Comparison of ENCODE assay signal across 8 mouse cellular contexts in genomic region chr11:98931513-98932292, GRCm38 (mm10). TPM values are rescaled to one million over a fixed set of nuclear protein-coding genes. Genes with fewer than 3 reads are reported as not detected.
DNase-seq lines count a peak whose midpoint lies in the region; ATAC-seq and TF ChIP-seq lines count a peak whose summit lies in the region.

No protein-coding gene starts in this region.

- peak; percentile 34; the same call in 1 of the 2 replicates for TF ChIP-seq CTCF in hindbrain, postnatal 0 days (IDR thresholded peaks at IDR 0.05; ENCODE audit: low read depth)

- H3K27ac ChIP-seq in forebrain, embryonic 10.5 days, result peak overlapping the region; percentile 73
- no peak overlapping the region for H3K27ac ChIP-seq in forebrain, embryonic 11.5 days (ENCODE audit: low read depth, low read length)
- peak overlapping the region; percentile 94 for H3K27ac ChIP-seq in embryonic facial prominence, embryonic 15.5 days (replicated peaks)
- peak overlapping the region; percentile 64; the same call in 1 of the 2 replicates for H3K27ac ChIP-seq in hindbrain, postnatal 0 days
- H3K27ac ChIP-seq in midbrain, embryonic 14.5 days (replicated peaks; ENCODE audit: low read depth, low read length), result 0 out of 2 replicates have a peak overlapping the region, but pooled peaks have one; percentile 42

- H3K4me3 ChIP-seq in forebrain, embryonic 10.5 days, result no peak overlapping the region; the same call in 1 of the 2 replicates
- H3K4me3 ChIP-seq in forebrain, embryonic 11.5 days (ENCODE audit: low read depth, low read length), result no peak overlapping the region
- no peak overlapping the region for H3K4me3 ChIP-seq in embryonic facial prominence, embryonic 15.5 days (replicated peaks)
- H3K4me3 ChIP-seq in hindbrain, postnatal 0 days (ENCODE audit: low read length), result no peak overlapping the region
- H3K4me3 ChIP-seq in midbrain, embryonic 14.5 days (replicated peaks; ENCODE audit: low read depth, low read length), result no peak overlapping the region

- peaks cover 86% of the 10 kb centered on the region for H3K4me1 ChIP-seq in forebrain, embryonic 10.5 days
- peaks cover 46% of the 10 kb centered on the region for H3K4me1 ChIP-seq in forebrain, embryonic 11.5 days (replicated peaks; ENCODE audit: control insufficient read depth, insufficient read depth, low read length)
- H3K4me1 ChIP-seq in embryonic facial prominence, embryonic 15.5 days, result peaks cover 97% of the 10 kb centered on the region
- peaks cover 50% of the 10 kb centered on the region for H3K4me1 ChIP-seq in hindbrain, postnatal 0 days (ENCODE audit: insufficient read depth, low read length)
- H3K4me1 ChIP-seq in midbrain, embryonic 14.5 days (ENCODE audit: control insufficient read depth, insufficient read depth, low read length), result peaks cover 64% of the 10 kb centered on the region

- no peak overlapping the region for H3K9ac ChIP-seq in forebrain, embryonic 11.5 days (ENCODE audit: low read length)
- no peak overlapping the region for H3K9ac ChIP-seq in embryonic facial prominence, embryonic 15.5 days
- H3K9ac ChIP-seq in hindbrain, postnatal 0 days (replicated peaks; ENCODE audit: low read length), result no peak overlapping the region
- no peak overlapping the region for H3K9ac ChIP-seq in midbrain, embryonic 14.5 days (replicated peaks; ENCODE audit: low read length)

- H3K4me2 ChIP-seq in forebrain, embryonic 11.5 days (ENCODE audit: low read depth, low read length, severe bottlenecking), result no peak overlapping the region
- H3K4me2 ChIP-seq in embryonic facial prominence, embryonic 15.5 days (replicated peaks), result peak overlapping the region; percentile 44
- H3K4me2 ChIP-seq in hindbrain, postnatal 0 days (ENCODE audit: low read depth, low read length), result no peak overlapping the region
- H3K4me2 ChIP-seq in midbrain, embryonic 14.5 days (ENCODE audit: low read length), result no peak overlapping the region

- no peak for ATAC-seq in forebrain, embryonic 11.5 days (replicated peaks; ENCODE audit: low FRiP score)
- peak; percentile 27; the same call in 1 of the 2 replicates for ATAC-seq in embryonic facial prominence, embryonic 15.5 days (ENCODE audit: insufficient number of reproducible peaks, low FRiP score, low TSS enrichment, low read depth)
- ATAC-seq in hindbrain, postnatal 0 days, result no peak
- no peak for ATAC-seq in midbrain, embryonic 14.5 days (ENCODE audit: low FRiP score, low TSS enrichment)
- ATAC-seq in monocyte, adult 5-6 weeks (replicated peaks; ENCODE audit: insufficient number of reproducible peaks, low FRiP score, low TSS enrichment, poor library complexity, severe bottlenecking), result no peak

- 46% methylated on average over 7 of the region's 7 CpGs for WGBS in forebrain, embryonic 10.5 days
- 39% methylated on average over 7 of the region's 7 CpGs for WGBS in forebrain, embryonic 11.5 days
- WGBS in embryonic facial prominence, embryonic 15.5 days, result 24% methylated on average over 7 of the region's 7 CpGs
- WGBS in hindbrain, postnatal 0 days, result 19% methylated on average over 7 of the region's 7 CpGs
- WGBS in midbrain, embryonic 14.5 days, result 33% methylated on average over 7 of the region's 7 CpGs

- DNase-seq in forebrain, embryonic 10.5 days (ENCODE audit: extremely low spot score, low spot score), result no peak
- DNase-seq in forebrain, embryonic 11.5 days (ENCODE audit: low spot score), result no peak
- peak; percentile 71 for DNase-seq in 3T3-L1 (ENCODE audit: low read depth, low spot score)
- DNase-seq in hindbrain, postnatal 0 days (ENCODE audit: low spot score), result peak; percentile 57
- DNase-seq in midbrain, embryonic 14.5 days, result peak; percentile 53
- no peak for DNase-seq in thymus, postnatal 0 days (ENCODE audit: low spot score)

- H3K36me3 ChIP-seq in forebrain, embryonic 10.5 days (replicated peaks), result peaks cover 5% of the 10 kb centered on the region
- H3K36me3 ChIP-seq in forebrain, embryonic 11.5 days (ENCODE audit: control insufficient read depth, insufficient read depth, low read length), result no peaks in the 10 kb centered on the region
- no peaks in the 10 kb centered on the region; the same call in 1 of the 2 replicates for H3K36me3 ChIP-seq in embryonic facial prominence, embryonic 15.5 days
- no peaks in the 10 kb centered on the region for H3K36me3 ChIP-seq in hindbrain, postnatal 0 days (ENCODE audit: insufficient read depth, low read length)
- no peaks in the 10 kb centered on the region for H3K36me3 ChIP-seq in midbrain, embryonic 14.5 days (ENCODE audit: control insufficient read depth, insufficient read depth, low read length)

- no peaks in the 10 kb centered on the region for H3K9me3 ChIP-seq in forebrain, embryonic 10.5 days
- H3K9me3 ChIP-seq in forebrain, embryonic 11.5 days (ENCODE audit: control insufficient read depth, low read length), result no peaks in the 10 kb centered on the region
- H3K9me3 ChIP-seq in embryonic facial prominence, embryonic 15.5 days (replicated peaks), result no peaks in the 10 kb centered on the region
- no peaks in the 10 kb centered on the region for H3K9me3 ChIP-seq in hindbrain, postnatal 0 days (ENCODE audit: low read length)
- H3K9me3 ChIP-seq in midbrain, embryonic 14.5 days (ENCODE audit: control insufficient read depth, low read length), result no peaks in the 10 kb centered on the region

- H3K27me3 ChIP-seq in forebrain, embryonic 10.5 days (ENCODE audit: poor library complexity, severe bottlenecking), result peaks cover 80% of the 10 kb centered on the region
- H3K27me3 ChIP-seq in forebrain, embryonic 11.5 days (ENCODE audit: control insufficient read depth, insufficient read depth, low read length), result peaks cover 3% of the 10 kb centered on the region; the same call in 1 of the 2 replicates
- no peaks in the 10 kb centered on the region for H3K27me3 ChIP-seq in embryonic facial prominence, embryonic 15.5 days
- no peaks in the 10 kb centered on the region for H3K27me3 ChIP-seq in hindbrain, postnatal 0 days (ENCODE audit: insufficient read depth, low read length)
- 0 out of 2 replicates have a peak, but pooled peaks cover 11% of the 10 kb centered on the region for H3K27me3 ChIP-seq in midbrain, embryonic 14.5 days (ENCODE audit: control insufficient read depth, insufficient read depth, low read length)

RNA-seq across cellular contexts. Expression of gene Rara, which starts 4.1 kb away (rescaled TPM):
- 16.9 and 19.3 TPM in 2 replicates for polyA plus RNA-seq in forebrain, embryonic 10.5 days (2016; fragmentation: Nextera tagmentation; extraction: Ambion mirVana)
- 23.3 and 25.2 TPM in 2 replicates for polyA plus RNA-seq in forebrain, embryonic 11.5 days (2014; fragmentation: Nextera tagmentation; extraction: Ambion mirVana)
- 50.0 and 53.5 TPM in 2 replicates for polyA plus RNA-seq in embryonic facial prominence, embryonic 15.5 days (2015; fragmentation: Nextera tagmentation; extraction: Ambion mirVana)
- 16.9 and 19.2 TPM in 2 replicates for total RNA-seq in hindbrain, postnatal 0 days (2014; rRNA removed)
- polyA plus RNA-seq in hindbrain, postnatal 0 days (2015; fragmentation: Nextera tagmentation; extraction: Ambion mirVana), result 8.1 and 9.5 TPM in 2 replicates
- polyA plus RNA-seq in midbrain, embryonic 14.5 days (2014; fragmentation: Nextera tagmentation; extraction: Ambion mirVana), result 8.8 and 11.0 TPM in 2 replicates
- polyA plus RNA-seq in thymus, postnatal 0 days (2015; fragmentation: Nextera tagmentation; extraction: Ambion mirVana), result 40.4 and 41.0 TPM in 2 replicates
- total RNA-seq in monocyte, adult 5-6 weeks (2017), result 61.0 to 76.9 TPM (median 62.9 TPM) in 3 replicates

RNA-seq across cellular contexts. Expression of gene Cdc6, which starts 24.1 kb away (rescaled TPM):
- 68.7 and 75.8 TPM in 2 replicates for polyA plus RNA-seq in forebrain, embryonic 10.5 days (2016; fragmentation: Nextera tagmentation; extraction: Ambion mirVana)
- polyA plus RNA-seq in forebrain, embryonic 11.5 days (2014; fragmentation: Nextera tagmentation; extraction: Ambion mirVana), result 52.8 and 54.7 TPM in 2 replicates
- 22.6 and 22.7 TPM in 2 replicates for polyA plus RNA-seq in embryonic facial prominence, embryonic 15.5 days (2015; fragmentation: Nextera tagmentation; extraction: Ambion mirVana)
- 2.5 and 4.6 TPM in 2 replicates for total RNA-seq in hindbrain, postnatal 0 days (2014; rRNA removed)
- polyA plus RNA-seq in hindbrain, postnatal 0 days (2015; fragmentation: Nextera tagmentation; extraction: Ambion mirVana), result 3.0 and 3.4 TPM in 2 replicates
- polyA plus RNA-seq in midbrain, embryonic 14.5 days (2014; fragmentation: Nextera tagmentation; extraction: Ambion mirVana), result 2.5 and 5.6 TPM in 2 replicates
- polyA plus RNA-seq in thymus, postnatal 0 days (2015; fragmentation: Nextera tagmentation; extraction: Ambion mirVana), result 40.6 and 53.2 TPM in 2 replicates
- 0.67 to 1.7 TPM (median 0.75 TPM) in 3 replicates for total RNA-seq in monocyte, adult 5-6 weeks (2017)

RNA-seq across cellular contexts. Expression of gene Gjd3, which starts 51.1 kb away (rescaled TPM):
- polyA plus RNA-seq in forebrain, embryonic 10.5 days (2016; fragmentation: Nextera tagmentation; extraction: Ambion mirVana), result 0.20 and 0.24 TPM in 2 replicates
- polyA plus RNA-seq in forebrain, embryonic 11.5 days (2014; fragmentation: Nextera tagmentation; extraction: Ambion mirVana), result 0.23 TPM in 1 of 2 replicates, not detected in the other
- 0.96 and 1.1 TPM in 2 replicates for polyA plus RNA-seq in embryonic facial prominence, embryonic 15.5 days (2015; fragmentation: Nextera tagmentation; extraction: Ambion mirVana)
- total RNA-seq in hindbrain, postnatal 0 days (2014; rRNA removed), result 0.75 and 5.0 TPM in 2 replicates
- polyA plus RNA-seq in hindbrain, postnatal 0 days (2015; fragmentation: Nextera tagmentation; extraction: Ambion mirVana), result 4.8 and 5.9 TPM in 2 replicates
- polyA plus RNA-seq in midbrain, embryonic 14.5 days (2014; fragmentation: Nextera tagmentation; extraction: Ambion mirVana), result 0.70 and 2.0 TPM in 2 replicates
- polyA plus RNA-seq in thymus, postnatal 0 days (2015; fragmentation: Nextera tagmentation; extraction: Ambion mirVana), result 0.27 and 0.51 TPM in 2 replicates
- total RNA-seq in monocyte, adult 5-6 weeks (2017), result not detected in 3 replicates

Comparison
In these comparisons a context has a peak if more than half of its experiments do, and no peak if none do; other contexts are left out.
1. DNase-seq: peak in 3T3-L1 (single experiment), hindbrain, postnatal 0 days (single experiment) and midbrain, embryonic 14.5 days (single experiment); none in forebrain, embryonic 10.5 days (single experiment), forebrain, embryonic 11.5 days (single experiment) and thymus, postnatal 0 days (single experiment).